Mouse (Mus musculus): Measurements from ENCODE around the gene Ttll12. TPM values are rescaled to one million over a fixed set of nuclear protein-coding genes. Genes with fewer than 3 reads are reported as not detected.

Ttll12 gene
- total and polyA plus RNA-seq, 3 experiments = 21.9 to 40.0 (median 31.1) TPM

DNA sequence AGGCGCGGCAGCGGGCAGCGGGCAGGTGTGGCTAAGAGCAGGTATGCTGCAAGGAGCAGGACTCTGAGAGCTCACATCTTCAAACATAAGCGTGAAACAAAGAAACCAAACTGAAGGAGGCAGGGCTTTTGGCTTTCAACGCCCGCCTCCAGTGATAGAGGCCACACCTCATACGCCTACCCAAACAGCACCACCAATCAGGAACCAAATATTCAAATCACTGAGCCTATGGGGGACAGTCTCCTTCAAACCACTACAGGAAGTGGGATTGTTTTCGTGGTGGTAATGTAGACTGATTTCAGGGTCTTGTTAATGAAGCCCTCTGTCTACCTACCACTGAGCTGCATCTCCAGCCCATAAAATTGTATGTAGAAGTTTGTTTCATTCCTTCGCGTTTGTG is 25.3 kb downstream of the Ttll12 start:
- peaks cover 0 to 25% of the 10 kb centered on the region in 2 experiments; a peak in 1 of 4 replicates for H3K4me1 ChIP-seq (ENCODE audit: control insufficient read depth in 1 of 2, insufficient read depth in 2 of 2)
- no peak overlapping the region for H3K9ac ChIP-seq (ENCODE audit: insufficient read depth, low read depth)
- H3K27ac ChIP-seq (ENCODE audit: insufficient read depth, low read depth) = no peak overlapping the region
- no peak overlapping the region for H3K4me3 ChIP-seq (replicated peaks in 1 of 3; ENCODE audit: low read depth in 2 of 3, low read length in 2 of 3, poor library complexity in 1 of 3)
- TF ChIP-seq MAFK (IDR thresholded peaks at IDR 0.05; ENCODE audit: insufficient replicate concordance, low read length) (no peak), POLR2A (IDR thresholded peaks at IDR 0.05; ENCODE audit: low read depth, low read length) (no peak), ZMIZ1 (IDR thresholded peaks at IDR 0.05; ENCODE audit: low read depth, low read length) (no peak), PAX5 (IDR thresholded peaks at IDR 0.05; ENCODE audit: low read length) (no peak), CHD1 (IDR thresholded peaks at IDR 0.05; ENCODE audit: low read depth, low read length) (no peak), GABPA (IDR thresholded peaks at IDR 0.05; ENCODE audit: insufficient replicate concordance, low read depth, low read length) (no peak), USF1 (IDR thresholded peaks at IDR 0.05; ENCODE audit: low read depth, low read length) (no peak), MXI1 (IDR thresholded peaks at IDR 0.05; ENCODE audit: low read depth, low read length) (no peak), ELF1 (IDR thresholded peaks at IDR 0.05; ENCODE audit: low read depth, low read length) (no peak), ZKSCAN1 (IDR thresholded peaks at IDR 0.05; ENCODE audit: borderline replicate concordance, low read depth, low read length) (no peak), USF2 (conservative IDR thresholded peaks at IDR 0.05; ENCODE audit: low read depth, low read length) (no peak), SMC3 (IDR thresholded peaks at IDR 0.05; ENCODE audit: low read depth, low read length) (no peak)
- dilution Hi-C loops (cut with MboI; ENCODE audit: extremely low pct_ligation_motif_present, extremely low pct_unique_long_range_greater_than_20kb, low sequenced_read_pairs) = no loop called here
- in situ Hi-C loops (cut with MboI; ENCODE audit: low pct_ligation_motif_present, low pct_unique_long_range_greater_than_20kb, low sequenced_read_pairs) = no loop called here
- DNase-seq (ENCODE audit: extremely low read depth) = no peak
- peaks cover 16 to 30% of the 10 kb centered on the region in 2 experiments for H3K36me3 ChIP-seq (replicated peaks in 1 of 2; ENCODE audit: control insufficient read depth in 1 of 2, insufficient read depth in 1 of 2, low read length in 1 of 2)
- H3K4me2 ChIP-seq (ENCODE audit: insufficient read depth, low read depth, poor library complexity, severe bottlenecking) = no peak overlapping the region
- H3K79me2 ChIP-seq (replicated peaks; ENCODE audit: control insufficient read depth, extremely low read depth, insufficient read depth, poor library complexity, severe bottlenecking) = no peaks in the 10 kb centered on the region
- H3K27me3 ChIP-seq (replicated peaks) = no peaks in the 10 kb centered on the region
- H3K9me3 ChIP-seq (replicated peaks; ENCODE audit: low read length) = no peaks in the 10 kb centered on the region

DNA sequence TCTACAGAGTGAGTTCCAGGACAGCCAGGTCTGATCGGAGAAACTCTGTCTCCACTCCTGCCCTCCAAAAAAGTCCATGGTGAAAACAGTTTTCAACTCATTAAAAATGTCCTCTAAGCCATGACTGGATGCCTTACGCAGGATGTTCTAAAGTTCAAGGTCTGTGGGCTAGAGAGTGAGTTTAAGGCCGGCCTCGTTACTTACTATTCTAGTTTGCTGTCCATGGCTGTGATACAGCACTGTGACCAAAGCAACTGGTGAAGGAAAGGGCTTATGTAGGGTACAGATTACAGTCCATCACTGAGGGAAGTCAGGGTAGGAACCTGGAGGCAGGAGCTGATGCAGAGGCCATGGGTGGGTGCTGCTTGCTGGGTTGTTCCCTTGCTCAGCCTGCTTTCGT is 26.4 kb downstream of the Ttll12 start:
- no peak overlapping the region for H3K9ac ChIP-seq (ENCODE audit: insufficient read depth, low read depth)
- no peak for DNase-seq (ENCODE audit: extremely low read depth)
- in situ Hi-C loops (cut with MboI; ENCODE audit: low pct_ligation_motif_present, low pct_unique_long_range_greater_than_20kb, low sequenced_read_pairs) = no loop called here
- no peak overlapping the region for H3K4me3 ChIP-seq (replicated peaks in 1 of 3; ENCODE audit: low read depth in 2 of 3, low read length in 2 of 3, poor library complexity in 1 of 3)
- peaks cover 5 to 18% of the 10 kb centered on the region in 2 experiments for H3K36me3 ChIP-seq (replicated peaks in 1 of 2; ENCODE audit: control insufficient read depth in 1 of 2, insufficient read depth in 1 of 2, low read length in 1 of 2)
- no peak overlapping the region for H3K4me2 ChIP-seq (ENCODE audit: insufficient read depth, low read depth, poor library complexity, severe bottlenecking)
- H3K27ac ChIP-seq (ENCODE audit: insufficient read depth, low read depth) = no peak overlapping the region
- no peak for TF ChIP-seq ELF1 (IDR thresholded peaks at IDR 0.05; ENCODE audit: low read depth, low read length)
- no peak for TF ChIP-seq E2F4 (IDR thresholded peaks at IDR 0.05; ENCODE audit: insufficient replicate concordance, low read depth, low read length)
- no peak for TF ChIP-seq ETS1 (conservative IDR thresholded peaks at IDR 0.05; ENCODE audit: low read depth, low read length)
- TF ChIP-seq MEF2A (IDR thresholded peaks at IDR 0.05; ENCODE audit: borderline replicate concordance, low read depth, low read length) = no peak
- no peak for TF ChIP-seq JUND (conservative IDR thresholded peaks at IDR 0.05; ENCODE audit: low read depth, low read length)
- no peak for TF ChIP-seq USF1 (IDR thresholded peaks at IDR 0.05; ENCODE audit: low read depth, low read length)
- no peak for TF ChIP-seq UBTF (IDR thresholded peaks at IDR 0.05; ENCODE audit: low read depth, low read length)
- TF ChIP-seq POLR2A (IDR thresholded peaks at IDR 0.05; ENCODE audit: low read depth, low read length) = no peak
- no peak for TF ChIP-seq CHD2 (IDR thresholded peaks at IDR 0.05; ENCODE audit: low read length)
- no peak for TF ChIP-seq MAX (IDR thresholded peaks at IDR 0.05; ENCODE audit: low read length)
- TF ChIP-seq EP300 (IDR thresholded peaks at IDR 0.05; ENCODE audit: low read length) = no peak
- no peak for TF ChIP-seq MAFK (IDR thresholded peaks at IDR 0.05; ENCODE audit: insufficient replicate concordance, low read length)
- TF ChIP-seq SIN3A (IDR thresholded peaks at IDR 0.05; ENCODE audit: low read length) = no peak
- TF ChIP-seq NELFE (IDR thresholded peaks at IDR 0.05; ENCODE audit: low read depth, low read length) = no peak
- no peak for TF ChIP-seq MYC (IDR thresholded peaks at IDR 0.05; ENCODE audit: low read depth, low read length)
- no peak for TF ChIP-seq TCF12 (IDR thresholded peaks at IDR 0.05; ENCODE audit: low read depth, low read length)
- TF ChIP-seq HCFC1 (IDR thresholded peaks at IDR 0.05; ENCODE audit: low read depth, low read length) = no peak
- no peak for TF ChIP-seq ZNF384 (IDR thresholded peaks at IDR 0.05; ENCODE audit: low read depth, low read length)
- dilution Hi-C loops (cut with MboI; ENCODE audit: extremely low pct_ligation_motif_present, extremely low pct_unique_long_range_greater_than_20kb, low sequenced_read_pairs) = no loop called here
- H3K27me3 ChIP-seq (replicated peaks) = no peaks in the 10 kb centered on the region
- peaks cover 3 to 29% of the 10 kb centered on the region in 2 experiments; a peak in 3 of 4 replicates for H3K4me1 ChIP-seq (ENCODE audit: control insufficient read depth in 1 of 2, insufficient read depth in 2 of 2)
- H3K79me2 ChIP-seq (replicated peaks; ENCODE audit: control insufficient read depth, extremely low read depth, insufficient read depth, poor library complexity, severe bottlenecking) = no peaks in the 10 kb centered on the region
- H3K9me3 ChIP-seq (replicated peaks; ENCODE audit: low read length) = no peaks in the 10 kb centered on the region
